Mouse (Mus musculus) limb, embryonic 10.5 days (tissue): ENCODE measurements around the gene Adamtsl1. TPM values are rescaled to one million over a fixed set of nuclear protein-coding genes. Genes with fewer than 3 reads are reported as not detected.

Experiments
- DNase-seq: peaks from one replicate; pipeline ENCODE4 v3.0.0-alpha.2; 2017; ENCODE audit warnings: low spot score
- H3K27ac ChIP-seq: fragments of 300-500 bp; sonication (generic); 2 replicates; pipeline ENCODE4 v1.5.1; 2016; ENCODE audit warnings: mild to moderate bottlenecking
- H3K27me3 ChIP-seq: fragments of 300-500 bp; sonication (generic); 2 replicates; pipeline ENCODE4 v1.6.1; 2016; ENCODE audit warnings: low read depth, mild to moderate bottlenecking; ENCODE audit not compliant: poor library complexity, severe bottlenecking
- H3K36me3 ChIP-seq: fragments of 300-500 bp; sonication (generic); 2 replicates; pipeline ENCODE4 v1.6.1; 2016; ENCODE audit warnings: mild to moderate bottlenecking, moderate library complexity
- H3K4me1 ChIP-seq: fragments of 300-500 bp; sonication (generic); 2 replicates; pipeline ENCODE4 v1.6.1; 2016
- H3K4me3 ChIP-seq: fragments of 300-500 bp; sonication (generic); 2 replicates; pipeline ENCODE4 v1.5.1; 2016; ENCODE audit warnings: mild to moderate bottlenecking, moderate library complexity
- H3K9me3 ChIP-seq: fragments of 300-500 bp; sonication (generic); replicated peaks from 2 replicates; pipeline ENCODE4 v1.6.1; 2016; ENCODE audit warnings: mild to moderate bottlenecking
- WGBS: fragments of 180-500 bp; shearing (Covaris S2); methylation state at CpG from one replicate; pipeline ENCODE4 v1.1.7; 2016; 5-methylcytosine and 5-hydroxymethylcytosine counted together
- polyA plus RNA-seq: library from polyadenylated mRNA; unstranded; fragments of >200 nt; fragmentation: Nextera tagmentation; extraction: Ambion mirVana; gene quantifications from 2 replicates; pipeline ENCODE4 v1.2.1, GENCODE M21; 2016

The Adamtsl1 gene
- polyA plus RNA-seq, 1 experiment from 2014 or later, result 3.7 TPM

GRCm38 (mm10) chr4:86337216-86337765 is 823.3 kb downstream of the Adamtsl1 start:
- Histone ChIP-seq H3K4me3 (no peak overlapping the region), H3K9me3 (no peaks in the 10 kb centered on the region), H3K36me3 (no peaks in the 10 kb centered on the region), H3K4me1 (peaks cover 21% of the 10 kb centered on the region), H3K27me3 (no peaks in the 10 kb centered on the region), H3K27ac (no peak overlapping the region)
- DNase-seq, result no peak
- WGBS, result 76% methylated on average over 6 of the region's 6 CpGs

- 91% methylated on average over 4 of the region's 4 CpGs for WGBS
These were observed 835.4 kb downstream of the Adamtsl1 start for GRCm38 (mm10) chr4:86349341-86349740.

GRCm38 (mm10) chr4:86352121-86352520 is 838.1 kb downstream of the Adamtsl1 start:
- H3K36me3 ChIP-seq, result no peaks in the 10 kb centered on the region
- H3K9me3 ChIP-seq, result no peaks in the 10 kb centered on the region
- DNase-seq, result no peak
- WGBS, result 86% methylated on average over 4 of the region's 4 CpGs
- no peaks in the 10 kb centered on the region for H3K27me3 ChIP-seq
- H3K4me3 ChIP-seq, result no peak overlapping the region
- no peak overlapping the region for H3K27ac ChIP-seq
- no peaks in the 10 kb centered on the region for H3K4me1 ChIP-seq

More at GRCm38 (mm10) chr4:86349341-86349740, 835.4 kb downstream of the Adamtsl1 start:
- Histone ChIP-seq H3K9me3 (no peaks in the 10 kb centered on the region), H3K27me3 (no peaks in the 10 kb centered on the region), H3K27ac (no peak overlapping the region), H3K36me3 (no peaks in the 10 kb centered on the region), H3K4me1 (no peaks in the 10 kb centered on the region), H3K4me3 (no peak overlapping the region)
- no peak for DNase-seq

- Histone ChIP-seq H3K4me1 (no peaks in the 10 kb centered on the region), H3K27me3 (no peaks in the 10 kb centered on the region), H3K4me3 (no peak overlapping the region), H3K27ac (no peak overlapping the region), H3K9me3 (no peaks in the 10 kb centered on the region), H3K36me3 (no peaks in the 10 kb centered on the region)
- no peak for DNase-seq
- 86% methylated on average over 4 of the region's 4 CpGs for WGBS
These were observed 839.6 kb downstream of the Adamtsl1 start for GRCm38 (mm10) chr4:86353550-86353949.

- no peak overlapping the region for H3K4me3 ChIP-seq
- no peak for DNase-seq
- H3K4me1 ChIP-seq, result no peaks in the 10 kb centered on the region; the same call in 1 of the 2 replicates
- no peaks in the 10 kb centered on the region for H3K9me3 ChIP-seq
- 87% methylated on average over 5 of the region's 5 CpGs for WGBS
- H3K27ac ChIP-seq, result no peak overlapping the region
- H3K27me3 ChIP-seq, result no peaks in the 10 kb centered on the region
- no peaks in the 10 kb centered on the region for H3K36me3 ChIP-seq
These were observed 845.4 kb downstream of the Adamtsl1 start for GRCm38 (mm10) chr4:86359398-86359797.

- no peaks in the 10 kb centered on the region for H3K27me3 ChIP-seq
- DNase-seq, result no peak
- H3K4me1 ChIP-seq, result peaks cover 9% of the 10 kb centered on the region; the same call in 1 of the 2 replicates
- 87% methylated on average over 8 of the region's 8 CpGs for WGBS
- H3K9me3 ChIP-seq, result no peaks in the 10 kb centered on the region
- no peak overlapping the region for H3K4me3 ChIP-seq
- no peak overlapping the region for H3K27ac ChIP-seq
- no peaks in the 10 kb centered on the region for H3K36me3 ChIP-seq
These were observed 855.1 kb downstream of the Adamtsl1 start for GRCm38 (mm10) chr4:86369055-86369454.

- DNase-seq, result peak; percentile 12
- no peaks in the 10 kb centered on the region for H3K36me3 ChIP-seq
- no peaks in the 10 kb centered on the region for H3K9me3 ChIP-seq
- H3K4me3 ChIP-seq, result no peak overlapping the region
- peaks cover 9% of the 10 kb centered on the region; the same call in 1 of the 2 replicates for H3K4me1 ChIP-seq
- WGBS, result 85% methylated on average over 2 of the region's 2 CpGs
- H3K27me3 ChIP-seq, result no peaks in the 10 kb centered on the region
- no peak overlapping the region for H3K27ac ChIP-seq
These were observed 859.2 kb downstream of the Adamtsl1 start for GRCm38 (mm10) chr4:86373166-86373565.

- Histone ChIP-seq H3K4me1 (peaks cover 17% of the 10 kb centered on the region), H3K36me3 (no peaks in the 10 kb centered on the region), H3K9me3 (no peaks in the 10 kb centered on the region), H3K4me3 (no peak overlapping the region), H3K27me3 (no peaks in the 10 kb centered on the region), H3K27ac (no peak overlapping the region)
- WGBS, result 83% methylated on average over 2 of the region's 2 CpGs
- no peak for DNase-seq
These were observed 869.2 kb downstream of the Adamtsl1 start for GRCm38 (mm10) chr4:86383124-86383523.

- Histone ChIP-seq H3K4me1 (peaks cover 13% of the 10 kb centered on the region), H3K27ac (no peak overlapping the region), H3K36me3 (no peaks in the 10 kb centered on the region), H3K9me3 (no peaks in the 10 kb centered on the region), H3K27me3 (no peaks in the 10 kb centered on the region), H3K4me3 (no peak overlapping the region)
- DNase-seq, result no peak
- WGBS, result 93% methylated on average over 6 of the region's 6 CpGs
These were observed 871.1 kb downstream of the Adamtsl1 start for GRCm38 (mm10) chr4:86385121-86385520.

GRCm38 (mm10) chr4:86388430-86388829 is 874.5 kb downstream of the Adamtsl1 start:
- Histone ChIP-seq H3K27me3 (no peaks in the 10 kb centered on the region), H3K27ac (peak overlapping the region; percentile 51; the same call in 1 of the 2 replicates), H3K4me3 (no peak overlapping the region), H3K9me3 (no peaks in the 10 kb centered on the region), H3K36me3 (no peaks in the 10 kb centered on the region), H3K4me1 (peaks cover 9% of the 10 kb centered on the region)
- no peak for DNase-seq
- WGBS, result 82% methylated on average over 5 of the region's 5 CpGs

GRCm38 (mm10) chr4:86391176-86391575 is 877.2 kb downstream of the Adamtsl1 start:
- WGBS, result 74% methylated on average over 3 of the region's 3 CpGs
- Histone ChIP-seq H3K27ac (no peak overlapping the region), H3K4me3 (no peak overlapping the region), H3K9me3 (no peaks in the 10 kb centered on the region), H3K4me1 (peaks cover 28% of the 10 kb centered on the region), H3K27me3 (no peaks in the 10 kb centered on the region), H3K36me3 (no peaks in the 10 kb centered on the region)
- no peak for DNase-seq

GRCm38 (mm10) chr4:86395636-86396035 is 881.7 kb downstream of the Adamtsl1 start:
- no peaks in the 10 kb centered on the region for H3K27me3 ChIP-seq
- peaks cover 29% of the 10 kb centered on the region for H3K4me1 ChIP-seq
- H3K4me3 ChIP-seq, result no peak overlapping the region
- no peaks in the 10 kb centered on the region for H3K9me3 ChIP-seq
- no peak for DNase-seq
- H3K36me3 ChIP-seq, result no peaks in the 10 kb centered on the region
- 73% methylated on average over 6 of the region's 6 CpGs for WGBS
- peak overlapping the region; percentile 42; the same call in 1 of the 2 replicates for H3K27ac ChIP-seq

GRCm38 (mm10) chr4:86396672-86397288 is 882.8 kb downstream of the Adamtsl1 start:
- H3K4me1 ChIP-seq, result peaks cover 29% of the 10 kb centered on the region
- WGBS, result 81% methylated on average over 7 of the region's 7 CpGs
- DNase-seq, result no peak

More at GRCm38 (mm10) chr4:86396672-86397288, 882.8 kb downstream of the Adamtsl1 start:
- H3K9me3 ChIP-seq, result no peaks in the 10 kb centered on the region
- H3K4me3 ChIP-seq, result no peak overlapping the region
- no peaks in the 10 kb centered on the region for H3K36me3 ChIP-seq
- no peaks in the 10 kb centered on the region for H3K27me3 ChIP-seq
- no peak overlapping the region for H3K27ac ChIP-seq
